In genomic region chr16:87751243-87751642, GRCm38 (mm10) we compare ENCODE assay signal across 26 mouse cellular contexts. TPM values are rescaled to one million over a fixed set of nuclear protein-coding genes. Genes with fewer than 3 reads are reported as not detected.
A peak's percentile ranks its signal among the peaks of the same experiment; 100 is the strongest.
DNase-seq lines count a peak whose midpoint lies in the region; ATAC-seq and TF ChIP-seq lines count a peak whose summit lies in the region.
"Had no signal": no experiment of that assay in that cellular context is flagged by ENCODE, and none has a peak within 500 bp of the region (broad histone marks: within the 10 kb centered on the region; RNA-seq: fewer than 3 reads in every experiment).

No protein-coding gene starts in this region.

- ATAC-seq in liver, postnatal 0 days, result no peak
- no peak for ATAC-seq in liver, embryonic 12.5 days
- peak; percentile 57 for ATAC-seq in CD4-positive, CD25-positive, alpha-beta regulatory T cell, adult 4 months
- 0 out of 2 replicates have a peak, but pooled peaks have one; percentile 13 for ATAC-seq in megakaryocyte, adult 5-6 weeks (ENCODE audit: poor library complexity, severe bottlenecking)
- no peak for ATAC-seq in forebrain, embryonic 14.5 days
- ATAC-seq: intestine, postnatal 0 days had no signal

- no peaks in the 10 kb centered on the region for H3K4me1 ChIP-seq in liver, postnatal 0 days (ENCODE audit: insufficient read depth)
- H3K4me1 ChIP-seq in liver, embryonic 12.5 days, result no peaks in the 10 kb centered on the region
- H3K4me1 ChIP-seq in forebrain, embryonic 14.5 days (ENCODE audit: control insufficient read depth, insufficient read depth, low read length), result no peaks in the 10 kb centered on the region
- H3K4me1 ChIP-seq: heart, embryonic 10.5 days; heart, embryonic 15.5 days; hindbrain, embryonic 12.5 days; liver, embryonic 15.5 days; lung, embryonic 15.5 days; neural tube, embryonic 13.5 days had no signal

- peak; percentile 8 for DNase-seq in liver, postnatal 0 days
- DNase-seq in thymus, postnatal 4 days, result peak; percentile 52
- DNase-seq in forebrain, embryonic 14.5 days (ENCODE audit: low spot score), result no peak
- no peak for DNase-seq in retina, embryonic 14.5 days (ENCODE audit: low spot score)
- DNase-seq: adrenal gland, adult 2 months; cerebellum, adult 2 months; cerebellum, postnatal 14 days; gastrocnemius, postnatal 14 days; heart, adult 11 months; kidney, adult 9 months; kidney, postnatal 10 days; layer of hippocampus, adult 9-11 months; liver had no signal

- TF ChIP-seq CTCF in liver, postnatal 0 days (IDR thresholded peaks at IDR 0.05; ENCODE audit: low read depth), result no peak

- no peak overlapping the region for H3K9ac ChIP-seq in liver, postnatal 0 days (replicated peaks)
- H3K9ac ChIP-seq in liver, embryonic 12.5 days, result no peak overlapping the region
- H3K9ac ChIP-seq in forebrain, embryonic 14.5 days (ENCODE audit: low read length), result no peak overlapping the region
- H3K9ac ChIP-seq: heart, embryonic 15.5 days; hindbrain, embryonic 12.5 days; liver, embryonic 15.5 days; lung, embryonic 15.5 days; neural tube, embryonic 13.5 days had no signal

- H3K4me3 ChIP-seq in liver, postnatal 0 days (ENCODE audit: low read depth, low read length), result no peak overlapping the region
- H3K4me3 ChIP-seq in liver, embryonic 12.5 days, result no peak overlapping the region
- H3K4me3 ChIP-seq in forebrain, embryonic 14.5 days (ENCODE audit: low read depth, low read length), result no peak overlapping the region
- H3K4me3 ChIP-seq: erythroblast, embryonic 14.5 days; heart, embryonic 10.5 days; heart, embryonic 15.5 days; hindbrain, embryonic 12.5 days; liver, embryonic 15.5 days; lung, embryonic 15.5 days; myocyte; neural tube, embryonic 13.5 days had no signal

- no peaks in the 10 kb centered on the region for H3K36me3 ChIP-seq in liver, postnatal 0 days (replicated peaks; ENCODE audit: insufficient read depth, low read length)
- H3K36me3 ChIP-seq in liver, embryonic 12.5 days, result no peaks in the 10 kb centered on the region
- no peaks in the 10 kb centered on the region for H3K36me3 ChIP-seq in forebrain, embryonic 14.5 days (ENCODE audit: control insufficient read depth, insufficient read depth, low read length)
- H3K36me3 ChIP-seq: heart, embryonic 10.5 days; heart, embryonic 15.5 days; hindbrain, embryonic 12.5 days; liver, embryonic 15.5 days; lung, embryonic 15.5 days; neural tube, embryonic 13.5 days had no signal

- H3K27me3 ChIP-seq in liver, postnatal 0 days (ENCODE audit: insufficient read depth, low read length), result no peaks in the 10 kb centered on the region
- H3K27me3 ChIP-seq in liver, embryonic 12.5 days (replicated peaks), result no peaks in the 10 kb centered on the region
- H3K27me3 ChIP-seq in forebrain, embryonic 14.5 days (replicated peaks; ENCODE audit: control insufficient read depth, insufficient read depth, low read length), result no peaks in the 10 kb centered on the region
- H3K27me3 ChIP-seq: heart, embryonic 15.5 days; hindbrain, embryonic 12.5 days; liver, embryonic 15.5 days; lung, embryonic 15.5 days; neural tube, embryonic 13.5 days had no signal

- H3K9me3 ChIP-seq in liver, postnatal 0 days (ENCODE audit: low read length), result no peaks in the 10 kb centered on the region; the same call in 1 of the 2 replicates
- no peaks in the 10 kb centered on the region for H3K9me3 ChIP-seq in liver, embryonic 12.5 days (replicated peaks)
- H3K9me3 ChIP-seq in forebrain, embryonic 14.5 days (replicated peaks; ENCODE audit: control insufficient read depth, low read length), result no peaks in the 10 kb centered on the region
- H3K9me3 ChIP-seq: heart, embryonic 10.5 days; heart, embryonic 15.5 days; hindbrain, embryonic 12.5 days; liver, embryonic 15.5 days; lung, embryonic 15.5 days; neural tube, embryonic 13.5 days had no signal

- no peak for TF ChIP-seq EP300 in liver, postnatal 0 days (IDR thresholded peaks at IDR 0.05; ENCODE audit: low read depth)

- WGBS in liver, postnatal 0 days (ENCODE audit: insufficient replicate concordance), result 66% methylated on average over 13 of the region's 13 CpGs
- WGBS in liver, embryonic 12.5 days (ENCODE audit: insufficient replicate concordance), result 65% methylated on average over 13 of the region's 13 CpGs
- WGBS in forebrain, embryonic 14.5 days, result 95% methylated on average over 13 of the region's 13 CpGs

- no peak overlapping the region for H3K27ac ChIP-seq in liver, postnatal 0 days (ENCODE audit: low read depth)
- H3K27ac ChIP-seq in liver, embryonic 12.5 days, result no peak overlapping the region
- H3K27ac ChIP-seq in forebrain, embryonic 14.5 days (ENCODE audit: low read depth, low read length), result no peak overlapping the region
- H3K27ac ChIP-seq: heart, embryonic 10.5 days; heart, embryonic 15.5 days; hindbrain, embryonic 12.5 days; liver, embryonic 15.5 days; lung, embryonic 15.5 days; neural tube, embryonic 13.5 days had no signal

- H3K4me2 ChIP-seq in liver, postnatal 0 days (ENCODE audit: low read depth, low read length), result no peak overlapping the region
- H3K4me2 ChIP-seq in liver, embryonic 12.5 days, result no peak overlapping the region
- no peak overlapping the region for H3K4me2 ChIP-seq in forebrain, embryonic 14.5 days (ENCODE audit: low read length)
- H3K4me2 ChIP-seq: heart, embryonic 15.5 days; hindbrain, embryonic 12.5 days; liver, embryonic 15.5 days; lung, embryonic 15.5 days; midbrain, embryonic 11.5 days; neural tube, embryonic 13.5 days had no signal

RNA-seq across cellular contexts. Expression of gene Bach1, which starts 52.5 kb away (rescaled TPM):
- polyA plus RNA-seq in liver, postnatal 0 days (2015; fragmentation: Nextera tagmentation; extraction: Ambion mirVana), result 5.4 and 5.9 TPM in 2 replicates
- 8.8 and 10.6 TPM in 2 replicates for polyA plus RNA-seq in liver, embryonic 12.5 days (2016; fragmentation: Nextera tagmentation; extraction: Ambion mirVana)
- 1 to 10 TPM; 3.4 to 3.9 TPM for polyA plus RNA-seq in CD4-positive, CD25-positive, alpha-beta regulatory T cell, adult 4 months (2017; shearing (Covaris generic))
- 52.2 and 53.5 TPM in 2 replicates for total RNA-seq in megakaryocyte, adult 5-6 weeks (2015)
- 90.8 and 98.4 TPM in 2 replicates for total RNA-seq in megakaryocyte, adult 5-6 weeks (2017)
- 17.2 and 25.0 TPM in 2 replicates for polyA plus RNA-seq in forebrain, embryonic 14.5 days (2014; fragmentation: Nextera tagmentation; extraction: Ambion mirVana)

Comparison
In these comparisons a context has a peak if more than half of its experiments do, and no peak if none do; other contexts are left out.
1. ATAC-seq: peak in CD4-positive, CD25-positive, alpha-beta regulatory T cell, adult 4 months (single experiment) and megakaryocyte, adult 5-6 weeks (single experiment); none in liver, postnatal 0 days (single experiment), liver, embryonic 12.5 days (single experiment) and forebrain, embryonic 14.5 days (single experiment).
2. DNase-seq: peak in liver, postnatal 0 days (single experiment) and thymus, postnatal 4 days (single experiment); none in forebrain, embryonic 14.5 days (single experiment) and retina, embryonic 14.5 days (single experiment).